Mouse (Mus musculus) frontal cortex, postnatal 14 days (tissue): ENCODE data around the gene Gli1.

ENCODE experiments used
- DNase-seq, 2 experiments: peaks; one replicate each; pipeline ENCODE4 v3.0.0; 2022; ENCODE audit warnings: low spot score in 2 of 2

Gli1 gene

GRCm38 (mm10) chr10:127291881-127292638 is 49.7 kb downstream of the Gli1 start:
- DNase-seq: no peak

- DNase-seq: no peak
These were observed 50.6 kb downstream of the Gli1 start for GRCm38 (mm10) chr10:127290930-127291880.

- peak; percentile 99 to 100 for DNase-seq
These were observed 51.4 kb downstream of the Gli1 start for GRCm38 (mm10) chr10:127290307-127290929.

GRCm38 (mm10) chr10:127289573-127290191 is 52.1 kb downstream of the Gli1 start:
- DNase-seq: peak; percentile 34 to 57

GRCm38 (mm10) chr10:127288800-127289572 is 52.8 kb downstream of the Gli1 start, which contains the start of gene Mbd6:
Gene Mbd6, minus strand, starts transcription at chr10:127289018.
- peak; percentile 70 to 79 for DNase-seq

- DNase-seq: peak in 1 of 2 experiments; percentile 43
These were observed 53.4 kb downstream of the Gli1 start for GRCm38 (mm10) chr10:127288328-127288799.

GRCm38 (mm10) chr10:127287936-127288293 is 53.9 kb downstream of the Gli1 start:
- DNase-seq: no peak

- DNase-seq: no peak
These were observed 54.4 kb downstream of the Gli1 start for GRCm38 (mm10) chr10:127287271-127287935.

GRCm38 (mm10) chr10:127286730-127287129 is 55.0 kb downstream of the Gli1 start:
- no peak for DNase-seq

- DNase-seq: no peak
These were observed 55.6 kb downstream of the Gli1 start for GRCm38 (mm10) chr10:127286194-127286593.

GRCm38 (mm10) chr10:127285644-127286043 is 56.1 kb downstream of the Gli1 start:
- DNase-seq: no peak

- no peak for DNase-seq
These were observed 56.9 kb downstream of the Gli1 start for GRCm38 (mm10) chr10:127284724-127285500.

GRCm38 (mm10) chr10:127284105-127284622 is 57.6 kb downstream of the Gli1 start:
- no peak for DNase-seq

GRCm38 (mm10) chr10:127282620-127283215 is 59.1 kb downstream of the Gli1 start:
- no peak for DNase-seq

GRCm38 (mm10) chr10:127281316-127281715 is 60.5 kb downstream of the Gli1 start:
- no peak for DNase-seq
